Mouse (Mus musculus) thymus, postnatal 36 days (tissue): ENCODE results near the gene Ldhc.

Experiments
- DNase-seq, 2 experiments: peaks; one replicate each; pipeline ENCODE4 v3.0.0; 2022; ENCODE audit warnings: mixed read lengths in 2 of 2

The Ldhc gene

GRCm38 (mm10) chr7:46919551-46920176 lies 58.7 kb downstream of the Ldhc start, which contains the start of gene Tsg101:
Gene Tsg101, minus strand, starts transcription at chr7:46919969.
- peak; percentile 89 for DNase-seq

- no peak for DNase-seq
Measured at GRCm38 (mm10) chr7:46922075-46922474, 61.1 kb downstream of the Ldhc start.
